Mouse (Mus musculus) frontal cortex, postnatal 14 days (tissue): ENCODE results near the gene Naaladl2.

Source experiments
- DNase-seq, 2 experiments: peaks; one replicate each; pipeline ENCODE4 v3.0.0; 2022; ENCODE audit warnings: low spot score in 2 of 2

The Naaladl2 gene

GRCm38 (mm10) chr3:24690162-24690915, 453.7 kb downstream of the Naaladl2 start:
- DNase-seq = no peak

- no peak for DNase-seq
These were observed 473.6 kb downstream of the Naaladl2 start for GRCm38 (mm10) chr3:24670500-24670899.

- no peak for DNase-seq
These were observed 475.8 kb downstream of the Naaladl2 start for GRCm38 (mm10) chr3:24668052-24668916.

GRCm38 (mm10) chr3:24665408-24665807, 478.7 kb downstream of the Naaladl2 start:
- no peak for DNase-seq

GRCm38 (mm10) chr3:24663749-24664148, 480.3 kb downstream of the Naaladl2 start:
- no peak for DNase-seq

GRCm38 (mm10) chr3:24630032-24630431, 514.0 kb downstream of the Naaladl2 start:
- no peak for DNase-seq

GRCm38 (mm10) chr3:24605485-24605884, 538.6 kb downstream of the Naaladl2 start:
- DNase-seq = no peak

- no peak for DNase-seq
These were observed 539.2 kb downstream of the Naaladl2 start for GRCm38 (mm10) chr3:24604791-24605320.

GRCm38 (mm10) chr3:24595447-24595846, 548.6 kb downstream of the Naaladl2 start:
- no peak for DNase-seq

GRCm38 (mm10) chr3:24556617-24557016, 587.4 kb downstream of the Naaladl2 start:
- DNase-seq = no peak

- DNase-seq = no peak
These were observed 590.4 kb downstream of the Naaladl2 start for GRCm38 (mm10) chr3:24553701-24554100.

- DNase-seq = no peak
These were observed 591.4 kb downstream of the Naaladl2 start for GRCm38 (mm10) chr3:24552631-24553030.

- DNase-seq = no peak
These were observed 610.1 kb downstream of the Naaladl2 start for GRCm38 (mm10) chr3:24533775-24534458.

- no peak for DNase-seq
These were observed 629.1 kb downstream of the Naaladl2 start for GRCm38 (mm10) chr3:24514918-24515317.

- DNase-seq = no peak
These were observed 657.5 kb downstream of the Naaladl2 start for GRCm38 (mm10) chr3:24486456-24487112.

- no peak for DNase-seq
These were observed 680.1 kb downstream of the Naaladl2 start for GRCm38 (mm10) chr3:24463941-24464340.

GRCm38 (mm10) chr3:24440621-24441020, 703.4 kb downstream of the Naaladl2 start:
- no peak for DNase-seq

GRCm38 (mm10) chr3:24432761-24433160, 711.3 kb downstream of the Naaladl2 start:
- no peak for DNase-seq

GRCm38 (mm10) chr3:24391737-24392136, 752.3 kb downstream of the Naaladl2 start:
- no peak for DNase-seq

GRCm38 (mm10) chr3:24391311-24391710, 752.8 kb downstream of the Naaladl2 start:
- DNase-seq = no peak

- DNase-seq = no peak
These were observed 789.1 kb downstream of the Naaladl2 start for GRCm38 (mm10) chr3:24355010-24355409.
